Mouse (Mus musculus): ENCODE data around the gene Myom1.

DNA sequence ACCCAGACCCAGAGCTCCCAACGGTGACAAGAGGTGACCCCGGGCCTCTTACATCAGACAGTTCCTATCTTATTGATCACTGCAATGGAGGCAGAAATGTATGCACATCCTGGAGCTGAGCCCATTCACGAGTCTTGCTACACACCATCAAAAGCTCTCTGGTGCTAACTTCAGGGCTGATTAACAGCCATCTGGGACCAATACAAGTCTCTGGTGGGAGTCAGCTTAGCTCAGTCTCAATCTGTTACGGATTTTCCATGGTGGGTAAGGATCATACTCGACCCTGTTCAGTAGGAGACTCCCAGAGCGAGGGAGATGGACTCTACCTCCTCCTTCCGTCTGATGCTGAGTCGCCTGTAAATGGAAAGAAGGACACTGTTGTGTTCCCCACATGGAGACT lies 157.3 kb downstream of the Myom1 start:
- TF ChIP-seq CTCF (IDR thresholded peaks at IDR 0.05; ENCODE audit: low read depth) (no peak), EP300 (IDR thresholded peaks at IDR 0.05; ENCODE audit: low read depth) (no peak)
